Mouse (Mus musculus): ENCODE data around the gene 2010111I01Rik. TPM values are rescaled to one million over a fixed set of nuclear protein-coding genes. Genes with fewer than 3 reads are reported as not detected.

The 2010111I01Rik gene
- total RNA-seq, 1 experiment: 58.3 TPM

DNA sequence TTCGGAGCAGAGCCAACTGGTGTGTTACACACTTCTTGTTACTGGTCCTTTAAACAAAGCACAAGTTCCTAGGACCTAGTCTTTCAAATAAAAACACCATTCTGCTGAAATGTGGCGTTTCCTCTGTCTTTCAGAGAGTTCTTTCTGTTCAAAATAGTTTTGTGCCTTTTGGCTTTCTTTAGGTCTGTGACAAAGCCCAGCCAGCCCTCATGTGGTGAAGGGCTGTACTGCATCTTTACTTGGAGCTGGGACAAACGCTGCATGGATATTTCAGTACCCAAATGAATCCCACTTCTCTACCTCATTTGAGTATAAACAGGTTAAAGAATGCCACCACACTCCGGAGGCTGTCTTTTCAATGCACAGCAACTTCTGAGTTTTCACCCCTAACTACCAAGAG lies 366.7 kb downstream of the 2010111I01Rik start:
- Histone ChIP-seq H3K27ac (ENCODE audit: insufficient read depth, low read depth, low read length, poor library complexity, severe bottlenecking) (no peak overlapping the region), H3K36me3 (ENCODE audit: control insufficient read depth, insufficient read depth, low read length, poor library complexity, severe bottlenecking) (peaks cover 3% of the 10 kb centered on the region; the same call in 1 of the 2 replicates), H3K4me3 (ENCODE audit: insufficient read depth in 1 of 2, low read depth in 1 of 2, low read length in 2 of 2, poor library complexity in 1 of 2, severe bottlenecking in 1 of 2) (no peak overlapping the region), H3K9ac (ENCODE audit: insufficient read depth, low read depth, low read length, poor library complexity, severe bottlenecking) (no peak overlapping the region), H3K9me3 (ENCODE audit: control insufficient read depth, insufficient read depth, low read depth, low read length) (no peaks in the 10 kb centered on the region), H3K4me1 (ENCODE audit: control insufficient read depth in 2 of 2, insufficient read depth in 2 of 2, low read length in 2 of 2, poor library complexity in 1 of 2) (peaks cover 0 to 3% of the 10 kb centered on the region in 2 experiments; a peak in 1 of 4 replicates)
- TF ChIP-seq ZC3H11A (IDR thresholded peaks at IDR 0.05; ENCODE audit: borderline replicate concordance, low read depth, low read length) (peak; percentile 51; the same call in 1 of the 2 replicates), ZNF384 (IDR thresholded peaks at IDR 0.05; ENCODE audit: low read depth, low read length) (no peak)
- in situ Hi-C loops (cut with MboI; ENCODE audit: low sequenced_read_pairs in 2 of 2, unreplicated experiment in 2 of 2): loop anchor here (10.0 to 25.0 kb wide), 2 partner anchors 287 to 294 kb away; no protein-coding TSS in a partner anchor
- peak; percentile 56 for DNase-seq (ENCODE audit: low read depth, low spot score)

DNA sequence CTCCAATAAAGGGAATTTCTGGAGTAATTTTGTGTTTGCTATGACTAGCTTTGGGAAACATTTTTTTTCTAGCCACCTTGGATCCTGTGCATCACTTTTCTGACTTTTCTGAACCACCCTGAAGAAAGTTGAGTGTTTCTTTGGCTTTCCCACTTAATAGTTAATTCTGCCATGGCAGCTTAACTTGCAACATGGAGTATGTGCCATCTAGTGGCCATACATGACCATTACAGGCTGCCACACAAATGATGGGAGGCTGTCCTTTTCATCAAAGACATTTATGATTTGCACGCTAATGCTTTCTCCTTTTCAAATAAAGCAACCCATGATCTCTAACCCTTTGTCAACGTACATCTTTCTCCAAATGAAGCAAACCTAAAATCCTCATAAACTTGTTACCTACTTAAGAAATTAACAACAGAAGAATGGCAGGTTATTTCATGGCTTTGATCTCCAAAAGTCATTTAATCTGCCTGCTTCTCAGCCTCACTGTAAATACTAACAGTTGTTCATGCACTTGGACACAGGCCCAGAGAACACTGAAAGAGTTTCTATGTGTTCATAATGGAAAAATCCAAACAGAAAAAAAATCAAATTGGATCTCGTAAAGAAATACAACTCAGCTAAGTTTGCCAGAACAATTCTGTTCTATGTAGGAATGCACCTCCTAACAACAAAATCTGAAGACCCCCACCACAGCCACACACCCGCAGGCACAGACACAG lies 368.0 kb downstream of the 2010111I01Rik start:
- Histone ChIP-seq H3K4me1 (ENCODE audit: control insufficient read depth in 2 of 2, insufficient read depth in 2 of 2, low read length in 2 of 2, poor library complexity in 1 of 2) (peaks cover 0 to 3% of the 10 kb centered on the region in 2 experiments; a peak in 1 of 4 replicates), H3K9ac (ENCODE audit: insufficient read depth, low read depth, low read length, poor library complexity, severe bottlenecking) (no peak overlapping the region), H3K27ac (ENCODE audit: insufficient read depth, low read depth, low read length, poor library complexity, severe bottlenecking) (no peak overlapping the region), H3K9me3 (ENCODE audit: control insufficient read depth, insufficient read depth, low read depth, low read length) (no peaks in the 10 kb centered on the region), H3K4me3 (ENCODE audit: insufficient read depth in 1 of 2, low read depth in 1 of 2, low read length in 2 of 2, poor library complexity in 1 of 2, severe bottlenecking in 1 of 2) (no peak overlapping the region), H3K36me3 (ENCODE audit: control insufficient read depth, insufficient read depth, low read length, poor library complexity, severe bottlenecking) (peaks cover 3% of the 10 kb centered on the region; the same call in 1 of the 2 replicates)
- DNase-seq (ENCODE audit: low read depth, low spot score): no peak
- in situ Hi-C loops (cut with MboI; ENCODE audit: low sequenced_read_pairs in 2 of 2, unreplicated experiment in 2 of 2): loop anchor here (10.0 to 25.0 kb wide), 2 partner anchors 288 to 295 kb away; no protein-coding TSS in a partner anchor
- peak; percentile 89 for TF ChIP-seq ZC3H11A (IDR thresholded peaks at IDR 0.05; ENCODE audit: borderline replicate concordance, low read depth, low read length)
- TF ChIP-seq HCFC1 (IDR thresholded peaks at IDR 0.05; ENCODE audit: borderline replicate concordance, insufficient read depth, low read length): no peak
- no peak for TF ChIP-seq ZNF384 (IDR thresholded peaks at IDR 0.05; ENCODE audit: low read depth, low read length)
- no peak for TF ChIP-seq CHD2 (IDR thresholded peaks at IDR 0.05; ENCODE audit: low read depth, low read length)
- TF ChIP-seq MAFK (IDR thresholded peaks at IDR 0.05; ENCODE audit: insufficient read depth, low read depth, low read length): 0 out of 2 replicates have a peak, but pooled peaks have one; percentile 16

DNA sequence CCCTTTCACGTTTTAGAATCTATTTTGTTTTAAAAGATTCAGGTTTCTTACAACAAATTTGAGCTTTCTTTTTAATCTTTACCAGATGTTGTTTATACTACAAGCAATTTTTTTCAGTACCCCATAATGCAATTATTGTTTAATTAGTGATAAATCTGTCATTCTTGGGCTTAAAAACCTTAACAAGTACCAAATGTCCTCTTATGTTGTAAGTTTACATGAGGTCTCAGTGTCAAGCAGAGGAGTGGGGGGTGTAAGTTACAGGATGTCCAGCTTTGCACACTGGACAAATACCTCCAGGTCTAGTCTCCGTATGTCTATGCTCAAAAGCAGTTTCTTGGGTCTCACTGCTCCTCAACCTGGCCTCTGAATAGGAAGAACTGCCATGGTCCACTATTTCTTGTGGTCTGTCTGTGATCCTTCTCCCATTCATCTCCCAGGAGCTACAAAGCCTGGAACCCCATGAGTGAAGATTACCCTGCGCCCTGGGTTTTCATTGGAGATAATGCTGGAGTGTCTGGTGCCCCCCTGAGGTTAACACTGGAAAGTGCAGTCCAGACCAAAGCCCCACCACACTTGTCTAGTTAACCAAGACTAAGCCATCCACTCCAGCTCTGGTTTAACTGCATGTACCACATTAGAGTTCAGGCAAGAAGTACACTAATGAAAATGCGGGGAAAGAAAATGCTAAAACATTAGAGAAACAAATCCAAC lies 370.9 kb downstream of the 2010111I01Rik start:
- TF ChIP-seq CHD2 (IDR thresholded peaks at IDR 0.05; ENCODE audit: low read depth, low read length): no peak
- peak; percentile 79; the same call in 1 of the 2 replicates for TF ChIP-seq ZC3H11A (IDR thresholded peaks at IDR 0.05; ENCODE audit: borderline replicate concordance, low read depth, low read length)
- TF ChIP-seq ZNF384 (IDR thresholded peaks at IDR 0.05; ENCODE audit: low read depth, low read length): no peak
- no peak overlapping the region for H3K27ac ChIP-seq (ENCODE audit: insufficient read depth, low read depth, low read length, poor library complexity, severe bottlenecking)
- H3K9ac ChIP-seq (ENCODE audit: insufficient read depth, low read depth, low read length, poor library complexity, severe bottlenecking): no peak overlapping the region
- H3K36me3 ChIP-seq (ENCODE audit: control insufficient read depth, insufficient read depth, low read length, poor library complexity, severe bottlenecking): no peaks in the 10 kb centered on the region
- H3K4me3 ChIP-seq (ENCODE audit: insufficient read depth in 1 of 2, low read depth in 1 of 2, low read length in 2 of 2, poor library complexity in 1 of 2, severe bottlenecking in 1 of 2): no peak overlapping the region
- in situ Hi-C loops (cut with MboI; ENCODE audit: low sequenced_read_pairs in 2 of 2, unreplicated experiment in 2 of 2): loop anchor here (10.0 to 25.0 kb wide), 2 partner anchors 291 to 298 kb away; no protein-coding TSS in a partner anchor
- H3K9me3 ChIP-seq (ENCODE audit: control insufficient read depth, insufficient read depth, low read depth, low read length): no peaks in the 10 kb centered on the region
- peaks cover 0 to 1% of the 10 kb centered on the region in 2 experiments; a peak in 1 of 4 replicates for H3K4me1 ChIP-seq (ENCODE audit: control insufficient read depth in 2 of 2, insufficient read depth in 2 of 2, low read length in 2 of 2, poor library complexity in 1 of 2)
- DNase-seq (ENCODE audit: low read depth, low spot score): peak; percentile 58

DNA sequence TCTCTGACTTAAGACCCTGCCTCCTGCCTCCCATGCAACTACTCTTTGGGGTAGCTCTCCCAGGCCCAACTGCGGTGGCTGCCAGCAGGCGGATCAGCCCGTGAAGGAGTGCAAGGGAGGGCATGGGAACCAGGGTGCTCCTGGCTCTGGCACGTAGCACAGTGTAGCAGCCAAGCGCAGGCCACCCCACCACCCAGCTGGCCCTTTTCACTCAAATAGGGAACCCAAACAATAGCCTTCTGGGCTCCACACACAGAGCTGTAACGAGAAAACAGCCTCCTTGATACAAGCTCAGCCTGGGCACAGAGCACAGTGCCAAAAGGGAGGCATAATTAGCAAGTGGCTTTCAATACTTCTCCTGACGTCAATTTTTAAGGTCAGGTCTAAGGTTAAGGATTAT lies 371.6 kb downstream of the 2010111I01Rik start:
- Histone ChIP-seq H3K36me3 (ENCODE audit: control insufficient read depth, insufficient read depth, low read length, poor library complexity, severe bottlenecking) (no peaks in the 10 kb centered on the region), H3K4me1 (ENCODE audit: control insufficient read depth in 2 of 2, insufficient read depth in 2 of 2, low read length in 2 of 2, poor library complexity in 1 of 2) (no peaks in the 10 kb centered on the region), H3K27ac (ENCODE audit: insufficient read depth, low read depth, low read length, poor library complexity, severe bottlenecking) (no peak overlapping the region), H3K9ac (ENCODE audit: insufficient read depth, low read depth, low read length, poor library complexity, severe bottlenecking) (no peak overlapping the region), H3K9me3 (ENCODE audit: control insufficient read depth, insufficient read depth, low read depth, low read length) (no peaks in the 10 kb centered on the region), H3K4me3 (ENCODE audit: insufficient read depth in 1 of 2, low read depth in 1 of 2, low read length in 2 of 2, poor library complexity in 1 of 2, severe bottlenecking in 1 of 2) (no peak overlapping the region)
- no peak for DNase-seq (ENCODE audit: low read depth, low spot score)
- in situ Hi-C loops (cut with MboI; ENCODE audit: low sequenced_read_pairs in 2 of 2, unreplicated experiment in 2 of 2): loop anchor here (10.0 to 25.0 kb wide), 2 partner anchors 292 to 299 kb away; no protein-coding TSS in a partner anchor
- TF ChIP-seq MAFK (IDR thresholded peaks at IDR 0.05; ENCODE audit: insufficient read depth, low read depth, low read length) (no peak), CHD2 (IDR thresholded peaks at IDR 0.05; ENCODE audit: low read depth, low read length) (no peak), ZC3H11A (IDR thresholded peaks at IDR 0.05; ENCODE audit: borderline replicate concordance, low read depth, low read length) (no peak)
